Mouse (Mus musculus) right cerebral cortex, postnatal 14 days (tissue): Measurements from ENCODE around the gene Uvrag.

Source experiments
- DNase-seq: peaks from one replicate; pipeline ENCODE4 v3.0.0; 2022

Gene Uvrag

GRCm38 (mm10) chr7:98916581-98916980 is 224.4 kb downstream of the Uvrag start:
- DNase-seq = no peak

- no peak for DNase-seq
Observed at GRCm38 (mm10) chr7:98912953-98913360, 228.0 kb downstream of the Uvrag start.

GRCm38 (mm10) chr7:98911276-98911675 is 229.7 kb downstream of the Uvrag start:
- no peak for DNase-seq

- no peak for DNase-seq
Observed at GRCm38 (mm10) chr7:98910712-98911111, 230.2 kb downstream of the Uvrag start.

- DNase-seq = no peak
Observed at GRCm38 (mm10) chr7:98910164-98910563, 230.8 kb downstream of the Uvrag start.

- no peak for DNase-seq
Observed at GRCm38 (mm10) chr7:98907476-98907875, 233.5 kb downstream of the Uvrag start.

GRCm38 (mm10) chr7:98904659-98905362 is 236.1 kb downstream of the Uvrag start:
- DNase-seq = no peak

- DNase-seq = no peak
Observed at GRCm38 (mm10) chr7:98903884-98904283, 237.1 kb downstream of the Uvrag start.

GRCm38 (mm10) chr7:98901120-98901519 is 239.8 kb downstream of the Uvrag start:
- DNase-seq = no peak

- no peak for DNase-seq
Observed at GRCm38 (mm10) chr7:98899815-98900214, 241.1 kb downstream of the Uvrag start.

GRCm38 (mm10) chr7:98897323-98897722 is 243.6 kb downstream of the Uvrag start:
- no peak for DNase-seq

GRCm38 (mm10) chr7:98895501-98896095 is 245.3 kb downstream of the Uvrag start:
- no peak for DNase-seq

GRCm38 (mm10) chr7:98894768-98895167 is 246.2 kb downstream of the Uvrag start:
- DNase-seq = no peak

GRCm38 (mm10) chr7:98894305-98894704 is 246.6 kb downstream of the Uvrag start:
- no peak for DNase-seq

- no peak for DNase-seq
Observed at GRCm38 (mm10) chr7:98893144-98893543, 247.8 kb downstream of the Uvrag start.

- DNase-seq = no peak
Observed at GRCm38 (mm10) chr7:98889211-98889610, 251.7 kb downstream of the Uvrag start.

GRCm38 (mm10) chr7:98888810-98889209 is 252.1 kb downstream of the Uvrag start:
- DNase-seq = no peak

GRCm38 (mm10) chr7:98887811-98888261 is 253.1 kb downstream of the Uvrag start:
- no peak for DNase-seq

GRCm38 (mm10) chr7:98881887-98882286 is 259.1 kb downstream of the Uvrag start:
- no peak for DNase-seq

GRCm38 (mm10) chr7:98879176-98879575 is 261.8 kb downstream of the Uvrag start:
- DNase-seq = no peak

GRCm38 (mm10) chr7:98876119-98876518 is 264.8 kb downstream of the Uvrag start:
- DNase-seq = no peak

GRCm38 (mm10) chr7:98875390-98875990 is 265.5 kb downstream of the Uvrag start:
- no peak for DNase-seq

GRCm38 (mm10) chr7:98874411-98874951 is 266.5 kb downstream of the Uvrag start:
- no peak for DNase-seq

GRCm38 (mm10) chr7:98873316-98873715 is 267.6 kb downstream of the Uvrag start:
- DNase-seq = no peak
